Mouse (Mus musculus) left cerebral cortex, postnatal 4 days (tissue): ENCODE data around the gene Khdc3. TPM values are rescaled to one million over a fixed set of nuclear protein-coding genes. Genes with fewer than 3 reads are reported as not detected.
"Not testable (repeated sequence)": the region's sequence is repeated elsewhere in the genome, so short reads cannot be mapped to it uniquely, and the experiment has no call there.

ENCODE experiments used
- DNase-seq: peaks from one replicate; pipeline ENCODE4 v3.0.0-alpha.2; 2022
- intact Hi-C: fragments of 180-260 bp; cut with DNase I; formaldehyde crosslinking; loops from one replicate; pipeline ENCODE4 v1.15.1; 2025
- total RNA-seq, 2 experiments: library from RNA; stranded (reverse); gene quantifications; 2 replicates each; pipeline ENCODE4 v1.2.3; 2021

The Khdc3 gene
- total RNA-seq: 1 to 10 TPM in 1 of 2 experiments, under 1 TPM in 1; 0.83 to 1.5 TPM

GRCm38 (mm10) chr9:73101536-73101935, at the start of gene Khdc3:
Khdc3 (plus strand) TSS chr9:73101836.
- DNase-seq: no peak
- intact Hi-C loops: no loop called here

DNA sequence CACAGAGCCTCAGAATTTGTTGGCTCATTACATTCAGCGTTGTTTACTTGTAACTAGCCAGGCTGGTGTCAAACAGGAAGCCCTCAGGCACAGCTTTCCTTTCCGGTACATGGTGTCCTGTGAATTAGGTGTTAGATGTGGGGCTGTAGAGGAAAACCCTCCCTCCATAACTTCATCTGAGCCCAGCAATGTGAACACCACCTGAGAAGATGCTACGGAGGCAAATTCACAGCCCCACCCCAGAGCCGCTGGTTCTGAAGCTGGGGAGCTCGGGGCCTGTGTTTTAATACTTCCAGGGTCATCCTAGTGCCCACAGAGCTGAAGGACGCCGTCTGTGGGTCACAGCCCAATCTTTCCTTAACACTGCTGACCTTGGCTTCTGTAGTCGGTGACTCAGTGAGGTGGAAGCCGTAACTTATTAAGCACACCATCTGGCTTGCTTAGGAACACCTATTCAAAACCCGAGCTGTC, 46.2 kb upstream of the Khdc3 start:
- no peak for DNase-seq
- intact Hi-C loops: no loop called here

DNA sequence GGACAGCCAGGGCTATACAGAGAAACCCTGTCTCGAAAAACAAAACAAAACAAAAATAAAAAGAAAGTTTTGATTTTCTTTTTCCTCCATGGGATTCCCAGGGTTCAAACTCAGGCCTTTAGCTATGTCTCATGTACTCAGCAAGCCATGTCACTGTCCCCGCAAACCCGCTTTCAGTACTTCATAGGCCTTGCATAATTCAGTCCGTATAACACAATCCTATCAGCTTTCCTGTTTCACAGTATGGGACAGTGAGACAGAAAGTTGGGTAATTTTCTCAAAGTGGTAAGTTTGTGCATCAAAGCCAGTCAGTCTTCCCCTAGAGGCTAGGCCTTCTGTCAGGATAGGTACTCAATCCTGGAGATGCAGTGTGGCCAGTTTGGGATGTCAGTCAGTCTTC, 42.4 kb upstream of the Khdc3 start:
- intact Hi-C loops: no loop called here
- DNase-seq: no peak

GRCm38 (mm10) chr9:73063621-73064290, 37.9 kb upstream of the Khdc3 start:
- intact Hi-C loops: no loop called here
- DNase-seq: no peak

DNA sequence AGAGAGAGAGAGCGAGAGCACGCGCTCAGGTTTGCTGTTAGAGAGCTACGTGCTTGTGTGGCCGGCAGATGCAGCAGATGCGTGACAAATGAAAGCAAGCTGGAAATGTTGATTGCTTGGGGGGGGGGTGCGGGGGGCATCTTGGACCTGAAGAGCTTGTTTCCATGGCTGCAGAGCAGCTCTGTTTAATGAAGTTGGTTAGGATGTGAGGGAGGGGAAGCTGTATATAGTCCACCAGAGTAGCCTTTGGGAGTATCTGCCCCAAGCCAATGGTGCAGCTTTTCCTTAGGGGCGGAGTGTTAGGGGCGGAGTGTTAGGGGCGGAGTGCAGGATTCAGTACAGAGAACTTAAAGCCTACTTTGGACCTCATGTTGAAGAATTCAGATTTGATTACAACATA, 34.5 kb upstream of the Khdc3 start:
- intact Hi-C loops: no loop called here
- no peak for DNase-seq

DNA sequence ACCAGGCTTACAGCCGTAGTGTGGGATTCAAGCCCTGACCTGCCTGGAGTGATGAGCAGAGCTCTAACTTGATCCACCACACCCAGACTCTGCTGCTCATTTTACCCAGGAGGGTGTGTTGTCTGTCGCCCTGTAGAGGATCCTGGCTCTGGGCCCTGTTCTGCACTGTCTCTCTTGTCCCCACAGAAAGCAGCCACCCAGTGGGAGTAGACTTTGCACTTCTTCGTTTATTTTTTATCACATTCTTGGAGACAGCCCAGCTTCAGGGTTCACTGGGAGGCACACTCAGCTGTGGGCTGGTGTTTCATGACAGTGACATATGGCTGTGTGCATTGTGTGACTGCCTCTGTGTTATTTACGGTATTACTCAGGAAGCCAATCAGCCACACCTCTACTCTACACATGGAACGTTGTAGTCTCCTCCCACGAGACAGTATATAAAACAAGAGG, 33.4 kb upstream of the Khdc3 start:
- intact Hi-C loops: no loop called here
- DNase-seq: no peak

DNA sequence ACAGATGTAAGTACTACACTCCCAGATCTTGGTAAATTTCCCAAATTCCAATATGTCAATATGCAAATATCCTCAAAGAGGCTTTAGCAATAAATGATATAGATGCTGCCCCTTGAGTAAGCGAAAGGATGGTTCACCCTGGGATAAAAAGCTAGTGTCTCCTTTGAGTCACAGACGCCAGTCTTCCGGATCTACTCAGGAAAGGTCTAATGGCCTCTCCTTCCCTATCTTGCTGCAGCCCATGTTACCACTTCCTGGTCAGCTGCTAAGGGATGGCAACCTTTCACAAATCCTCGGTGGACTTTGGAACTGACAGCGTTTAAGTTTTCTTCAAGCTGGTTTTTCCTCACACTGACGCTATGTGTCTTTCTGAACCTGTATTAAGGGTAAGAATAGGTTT, 32.9 kb upstream of the Khdc3 start:
- intact Hi-C loops: no loop called here
- no peak for DNase-seq

DNA sequence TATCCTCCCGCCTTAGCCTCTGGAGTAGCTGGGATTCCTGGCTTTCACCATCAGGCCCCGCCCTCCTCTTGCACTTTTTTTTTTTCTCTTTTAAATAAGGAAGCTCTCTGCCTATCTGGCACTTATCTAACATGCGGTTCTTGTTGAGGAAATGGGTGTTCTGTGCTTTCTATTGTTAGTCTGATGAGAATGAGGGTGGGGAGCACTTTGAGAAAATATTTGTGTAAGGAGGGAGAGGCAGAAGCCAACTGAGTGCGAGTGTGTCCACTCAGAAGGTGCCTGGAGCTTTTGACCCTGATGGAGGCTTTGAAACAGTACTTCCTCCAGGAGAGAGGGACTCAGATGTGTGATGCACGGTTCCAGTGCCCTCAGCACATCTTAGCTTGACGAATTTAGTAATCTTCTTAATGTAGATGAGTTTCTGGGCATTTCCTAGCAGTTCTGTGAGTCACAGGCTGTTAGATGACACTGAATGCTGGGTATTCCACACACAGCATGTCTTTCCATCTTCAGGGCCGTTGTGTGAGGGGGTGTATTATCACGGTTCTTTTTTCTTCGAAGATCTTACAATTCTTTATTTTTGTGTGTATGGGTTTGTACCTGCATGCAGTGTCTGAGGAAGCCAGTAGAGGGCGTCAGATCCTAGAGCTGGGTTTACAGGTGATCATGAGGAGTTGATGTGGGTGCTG, 30.5 kb upstream of the Khdc3 start:
- intact Hi-C loops: no loop called here
- DNase-seq: no peak

DNA sequence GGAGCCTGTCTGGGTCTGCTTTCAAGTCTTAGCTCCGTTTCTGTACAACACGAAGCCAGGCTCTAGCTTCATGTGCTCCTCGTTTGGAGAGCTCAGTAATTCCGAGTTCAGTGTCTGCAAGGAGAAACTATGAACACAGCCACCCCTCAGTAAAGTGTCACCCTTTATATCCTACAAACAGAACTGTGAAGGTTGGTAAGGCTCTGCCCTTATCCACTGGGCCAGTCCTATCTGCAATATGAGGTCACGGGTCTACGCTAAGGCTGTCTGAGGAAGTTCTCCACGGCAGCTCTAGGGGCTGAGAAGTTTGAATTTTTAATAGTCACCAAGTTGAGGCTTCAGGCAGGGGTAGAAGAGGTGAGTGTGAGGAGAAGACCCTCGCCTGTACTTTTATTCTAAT, 29.2 kb upstream of the Khdc3 start:
- DNase-seq: no peak
- intact Hi-C loops: no loop called here

DNA sequence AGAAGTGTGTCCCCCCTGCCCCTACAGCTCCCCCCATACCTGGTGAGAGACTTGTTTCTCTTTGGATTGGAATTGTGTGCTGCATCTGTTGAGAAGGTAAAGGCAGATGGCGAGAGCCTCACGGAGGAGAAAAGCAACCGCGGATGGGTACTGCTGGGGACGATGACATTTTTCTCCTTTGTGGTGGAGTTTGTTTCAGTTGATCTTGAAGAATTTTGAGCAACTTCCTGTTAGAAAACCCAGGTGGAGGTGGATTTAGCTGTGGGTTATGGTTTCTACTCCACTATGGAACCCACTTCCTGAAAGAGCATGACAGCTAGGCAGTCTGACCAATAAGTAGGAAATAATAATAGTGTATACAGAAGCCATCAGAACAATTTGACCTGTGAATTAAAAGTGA, 28.5 kb upstream of the Khdc3 start:
- DNase-seq: no peak
- intact Hi-C loops: no loop called here

- intact Hi-C loops: not testable (repeated sequence)
These were observed 22.3 kb upstream of the Khdc3 start for GRCm38 (mm10) chr9:73079349-73079748.

DNA sequence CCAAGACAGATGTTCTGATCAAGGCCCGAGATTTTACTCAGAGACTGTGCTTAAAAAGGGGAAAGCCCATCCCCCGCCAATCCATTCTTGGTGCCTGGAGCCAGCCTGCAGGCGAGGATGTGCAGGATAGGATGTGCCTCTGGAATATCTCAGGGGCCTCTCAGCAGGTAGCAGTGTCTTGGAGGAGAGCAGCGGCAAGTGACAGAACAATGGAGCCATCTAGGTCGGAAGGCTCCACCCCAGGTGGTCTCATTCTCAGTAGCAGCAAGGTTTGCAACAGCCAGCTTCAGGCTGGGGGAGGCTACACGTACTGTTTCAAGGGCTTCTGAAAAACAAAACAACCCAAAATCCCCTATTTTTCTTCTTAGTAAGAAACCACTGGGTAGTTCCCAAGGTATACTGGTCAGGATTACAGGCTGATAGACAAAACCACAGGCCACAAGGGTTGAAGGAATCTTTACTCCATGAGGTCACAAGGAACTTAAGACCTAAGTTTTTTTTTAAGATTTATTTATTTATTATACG, 21.8 kb upstream of the Khdc3 start:
- DNase-seq: no peak
- intact Hi-C loops: loop anchor here (10.0 kb wide), 1 partner anchor 315 kb away; no protein-coding TSS in a partner anchor

More at GRCm38 (mm10) chr9:73079349-73079748, 22.3 kb upstream of the Khdc3 start:
- not testable (repeated sequence) for DNase-seq

GRCm38 (mm10) chr9:73082291-73083000, 19.2 kb upstream of the Khdc3 start:
- intact Hi-C loops: loop anchor here (10.0 kb wide), 1 partner anchor 318 kb away; no protein-coding TSS in a partner anchor

GRCm38 (mm10) chr9:73083956-73084355, 17.7 kb upstream of the Khdc3 start:
- intact Hi-C loops: loop anchor here (10.0 kb wide), 1 partner anchor 319 kb away; no protein-coding TSS in a partner anchor
- DNase-seq: no peak

More at GRCm38 (mm10) chr9:73082291-73083000, 19.2 kb upstream of the Khdc3 start:
- peak; percentile 45 for DNase-seq

- DNase-seq: no peak
- intact Hi-C loops: loop anchor here (10.0 kb wide), 1 partner anchor 321 kb away; no protein-coding TSS in a partner anchor
These were observed 15.8 kb upstream of the Khdc3 start for GRCm38 (mm10) chr9:73085845-73086244.

DNA sequence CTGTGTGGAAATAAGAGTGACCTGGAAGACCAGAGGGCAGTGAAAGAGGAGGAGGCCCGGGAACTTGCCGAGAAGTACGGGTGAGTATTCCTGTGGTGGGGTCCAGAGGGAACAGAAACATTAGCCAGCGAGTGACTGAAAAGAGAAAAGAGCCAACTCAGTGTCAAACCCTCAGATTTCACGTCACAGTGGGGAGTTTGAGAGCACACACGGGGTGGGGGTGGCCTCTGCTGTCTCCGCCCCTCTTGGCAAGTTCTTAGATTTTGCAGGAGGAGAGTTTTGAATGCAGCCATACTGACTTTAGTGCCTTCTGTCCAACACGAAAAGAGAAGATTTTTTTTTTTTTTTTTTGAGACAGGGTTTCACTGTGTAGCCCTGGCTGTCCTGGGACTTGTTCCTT, 14.5 kb upstream of the Khdc3 start:
- intact Hi-C loops: loop anchor here (10.0 kb wide), 1 partner anchor 322 kb away; no protein-coding TSS in a partner anchor
- DNase-seq: no peak

- intact Hi-C loops: loop anchor here (10.0 kb wide), 1 partner anchor 323 kb away; no protein-coding TSS in a partner anchor
- DNase-seq: no peak
These were observed 14.1 kb upstream of the Khdc3 start for GRCm38 (mm10) chr9:73087581-73087980.

- no peak for DNase-seq
- intact Hi-C loops: loop anchor here (10.0 kb wide), 1 partner anchor 325 kb away; no protein-coding TSS in a partner anchor
These were observed 12.3 kb upstream of the Khdc3 start for GRCm38 (mm10) chr9:73089222-73089920.

DNA sequence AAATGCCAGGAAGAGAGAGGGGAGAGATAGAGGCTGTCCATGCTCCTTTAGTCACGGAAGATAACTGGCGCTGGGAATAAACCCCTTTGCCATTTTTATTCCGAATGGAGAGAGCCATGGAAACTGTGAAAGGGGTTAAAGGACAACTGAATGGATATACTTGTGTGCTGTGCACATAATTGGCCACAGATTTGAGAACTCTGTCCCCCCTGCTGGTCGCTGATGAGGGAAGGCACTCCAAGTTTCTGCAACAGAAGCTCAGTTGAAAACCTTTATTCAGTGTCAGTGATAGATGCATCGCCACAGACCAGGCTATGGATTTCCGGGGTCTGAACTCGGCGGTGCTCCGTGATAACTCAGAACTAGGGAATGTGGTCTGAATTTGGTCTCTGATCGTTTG, 11.5 kb upstream of the Khdc3 start:
- intact Hi-C loops: loop anchor here (2.0 kb wide), 1 partner anchor 45 kb away; the partner anchor contains the start of gene Rab27a

DNA sequence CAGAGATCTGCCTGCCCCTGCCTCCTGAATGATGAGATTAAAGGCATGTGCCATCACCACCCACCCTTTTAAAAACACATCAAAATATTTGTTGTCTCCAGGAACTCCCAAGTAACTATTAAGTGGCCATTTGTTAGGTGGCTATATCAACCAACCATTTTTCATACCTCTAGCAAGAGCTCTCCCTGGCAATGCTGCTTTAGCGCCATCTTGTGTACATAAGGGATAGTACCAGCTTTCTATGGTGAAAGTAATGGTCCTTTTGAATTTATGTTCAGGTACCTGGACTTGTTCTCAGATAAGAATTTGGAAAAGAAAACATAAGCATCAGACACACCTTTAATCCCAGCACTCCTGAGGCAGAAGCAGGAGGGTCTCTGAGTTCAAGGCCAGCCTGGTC, 9.9 kb upstream of the Khdc3 start:
- no peak for DNase-seq
- intact Hi-C loops: loop anchor here (2.0 kb wide), 1 partner anchor 47 kb away; the partner anchor contains the start of gene Rab27a

More for the DNA sequence above, 11.5 kb upstream of the Khdc3 start:
- DNase-seq: peak; percentile 32
